Mouse (Mus musculus) kidney, adult 2 months (tissue): ENCODE measurements around the gene Ntn3.

Source experiments
- CTCF ChIP-seq: fragments of 200-500 bp; conservative IDR thresholded peaks from 2 replicates; pipeline ENCODE4 v1.5.1; 2011; ENCODE audit warnings: low read depth, mild to moderate bottlenecking, control low read depth, low read length, moderate library complexity, mixed read lengths; ENCODE audit not compliant: insufficient read depth, insufficient read length
- POLR2A ChIP-seq: fragments of 200-500 bp; IDR thresholded peaks from one replicate; pipeline ENCODE4 v1.6.1; 2011; ENCODE audit warnings: low read depth, low read length, control low read depth

- TF ChIP-seq CTCF (no peak), POLR2A (no peak)
Measured at GRCm38 (mm10) chr17:24251320-24252069, 42.2 kb upstream of the Ntn3 start, which contains the start of gene Ccnf.
